Mouse (Mus musculus) embryonic facial prominence, embryonic 12.5 days (tissue): Measurements from ENCODE around the gene Phactr1. TPM values are rescaled to one million over a fixed set of nuclear protein-coding genes. Genes with fewer than 3 reads are reported as not detected.

Experiments
- ATAC-seq: fragments of 200-750 bp; cut with Nextera tagmentation; 2 replicates; pipeline ENCODE4 v1.8.0; 2017; ENCODE audit not compliant: insufficient number of reproducible peaks, insufficient read depth, low FRiP score, low TSS enrichment
- H3K27ac ChIP-seq: fragments of 300-500 bp; sonication (generic); 2 replicates; pipeline ENCODE4 v1.5.1; 2016; ENCODE audit warnings: mild to moderate bottlenecking
- H3K27me3 ChIP-seq: fragments of 300-500 bp; sonication (generic); 2 replicates; pipeline ENCODE4 v1.6.1; 2016; ENCODE audit warnings: mild to moderate bottlenecking, moderate library complexity
- H3K36me3 ChIP-seq: fragments of 300-500 bp; sonication (generic); 2 replicates; pipeline ENCODE4 v1.6.1; 2016; ENCODE audit warnings: mild to moderate bottlenecking
- H3K4me1 ChIP-seq: fragments of 300-500 bp; sonication (generic); 2 replicates; pipeline ENCODE4 v1.6.1; 2016
- H3K4me2 ChIP-seq: fragments of 300-500 bp; sonication (generic); replicated peaks from 2 replicates; pipeline ENCODE4 v1.6.1; 2016; ENCODE audit warnings: mild to moderate bottlenecking, moderate library complexity
- H3K4me3 ChIP-seq: fragments of 300-500 bp; sonication (generic); 2 replicates; pipeline ENCODE4 v1.5.1; 2016; ENCODE audit warnings: mild to moderate bottlenecking
- H3K9ac ChIP-seq: fragments of 300-500 bp; sonication (generic); 2 replicates; pipeline ENCODE4 v1.6.1; 2016; ENCODE audit warnings: mild to moderate bottlenecking, moderate library complexity
- H3K9me3 ChIP-seq: fragments of 300-500 bp; sonication (generic); 2 replicates; pipeline ENCODE4 v1.6.1; 2016; ENCODE audit warnings: mild to moderate bottlenecking, moderate library complexity
- WGBS: fragments of 180-500 bp; shearing (Covaris S2); methylation state at CpG from one replicate; pipeline ENCODE4 v1.1.7; 2016; 5-methylcytosine and 5-hydroxymethylcytosine counted together
- polyA plus RNA-seq: library from polyadenylated mRNA; unstranded; fragments of >200 nt; fragmentation: Nextera tagmentation; extraction: Ambion mirVana; gene quantifications from 2 replicates; pipeline ENCODE4 v1.2.1, GENCODE M21; 2016

Phactr1 gene
- polyA plus RNA-seq, 1 experiment from 2014 or later = 16.1 TPM

DNA sequence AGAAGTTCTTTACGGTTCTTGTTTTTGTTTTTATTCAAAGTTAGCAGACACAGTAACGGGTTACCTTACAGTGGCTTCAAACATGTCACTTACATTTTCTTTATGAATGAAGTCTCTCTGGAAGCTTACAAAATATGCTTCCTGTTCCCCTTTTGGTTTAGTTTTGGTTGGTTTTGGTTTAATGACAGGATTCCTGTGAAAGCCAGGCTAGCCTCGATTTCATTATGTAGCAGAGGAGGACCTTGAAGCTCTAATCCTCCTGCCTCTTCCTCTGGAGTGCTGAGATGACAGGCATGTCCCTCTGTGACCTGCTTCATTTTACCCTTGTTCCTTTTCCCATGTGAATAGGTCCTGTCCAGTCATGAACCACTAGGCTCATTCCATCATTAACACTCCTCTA, 432.3 kb downstream of the Phactr1 start:
- 84% methylated on average over 3 of the region's 3 CpGs for WGBS
- Histone ChIP-seq H3K4me3 (no peak overlapping the region), H3K4me1 (no peaks in the 10 kb centered on the region), H3K36me3 (no peaks in the 10 kb centered on the region), H3K4me2 (no peak overlapping the region), H3K27ac (no peak overlapping the region), H3K9ac (no peak overlapping the region), H3K9me3 (0 out of 2 replicates have a peak, but pooled peaks cover 4% of the 10 kb centered on the region), H3K27me3 (no peaks in the 10 kb centered on the region)
- ATAC-seq = no peak

DNA sequence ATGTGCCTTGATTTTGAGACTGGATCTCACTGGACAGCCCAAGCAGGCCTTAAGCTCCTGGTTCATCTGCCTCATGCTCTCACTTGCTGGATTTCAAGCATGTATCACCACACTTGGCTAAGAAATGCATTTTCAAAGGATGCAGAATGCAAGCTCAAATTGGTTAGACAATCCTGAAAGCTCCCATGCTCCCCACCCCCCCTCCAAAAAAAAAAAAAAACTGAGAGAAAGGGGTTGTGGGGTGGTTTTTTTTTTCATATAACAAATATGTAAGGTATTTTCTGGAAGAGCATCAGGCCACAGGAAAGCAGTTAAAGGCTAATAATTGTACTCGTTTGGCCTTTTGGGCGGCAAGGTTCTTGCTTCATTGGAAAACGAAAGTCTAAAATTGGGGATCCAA, 432.7 kb downstream of the Phactr1 start:
- H3K4me3 ChIP-seq = no peak overlapping the region
- 84% methylated on average over 3 of the region's 3 CpGs for WGBS
- no peaks in the 10 kb centered on the region for H3K36me3 ChIP-seq
- no peak overlapping the region for H3K27ac ChIP-seq
- no peaks in the 10 kb centered on the region for H3K4me1 ChIP-seq
- H3K9me3 ChIP-seq = 0 out of 2 replicates have a peak, but pooled peaks cover 4% of the 10 kb centered on the region
- H3K4me2 ChIP-seq = no peak overlapping the region
- H3K27me3 ChIP-seq = no peaks in the 10 kb centered on the region
- no peak overlapping the region for H3K9ac ChIP-seq
- ATAC-seq = no peak

DNA sequence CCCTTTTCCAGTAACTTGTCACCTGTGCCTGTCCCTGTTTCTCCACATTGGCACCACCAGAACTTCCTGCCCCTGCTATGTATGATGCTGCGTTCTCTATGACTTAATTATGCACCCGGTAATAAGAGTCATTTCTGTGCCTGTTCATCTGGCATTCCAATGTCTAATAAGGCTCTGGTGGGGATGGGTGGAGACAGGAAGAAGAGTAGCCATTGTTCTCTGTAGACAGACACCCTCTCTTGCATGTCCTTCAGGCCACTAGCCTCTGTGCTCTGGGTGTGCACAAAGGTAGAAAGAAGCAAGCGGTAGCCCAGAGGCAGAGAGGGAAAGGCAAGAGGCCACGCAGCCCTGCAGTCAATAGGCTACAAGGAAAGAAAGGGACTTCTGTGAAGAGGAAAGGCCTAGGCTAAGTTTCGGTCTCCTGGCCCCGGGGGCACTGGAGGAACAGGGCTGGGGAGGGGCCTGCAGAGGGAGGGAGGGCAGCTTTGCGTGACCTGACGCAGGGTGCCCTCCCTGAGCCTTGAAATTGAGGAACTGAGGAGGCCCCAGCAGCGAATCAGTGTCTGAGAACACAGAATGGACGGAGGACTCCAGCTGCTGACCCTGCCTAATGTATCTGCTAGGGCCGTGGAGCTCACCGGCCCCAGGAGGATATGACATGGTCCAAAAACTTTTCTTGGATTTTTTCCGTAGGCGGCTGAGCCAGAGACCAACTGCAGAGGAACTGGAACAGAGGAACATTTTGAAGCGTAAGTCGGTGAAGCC, 442.1 kb downstream of the Phactr1 start:
- Histone ChIP-seq H3K4me3 (no peak overlapping the region), H3K9ac (no peak overlapping the region), H3K36me3 (no peaks in the 10 kb centered on the region), H3K9me3 (no peaks in the 10 kb centered on the region), H3K27ac (no peak overlapping the region), H3K27me3 (no peaks in the 10 kb centered on the region), H3K4me1 (peaks cover 27% of the 10 kb centered on the region), H3K4me2 (no peak overlapping the region)
- 35% methylated on average over 16 of the region's 16 CpGs for WGBS
- no peak for ATAC-seq

DNA sequence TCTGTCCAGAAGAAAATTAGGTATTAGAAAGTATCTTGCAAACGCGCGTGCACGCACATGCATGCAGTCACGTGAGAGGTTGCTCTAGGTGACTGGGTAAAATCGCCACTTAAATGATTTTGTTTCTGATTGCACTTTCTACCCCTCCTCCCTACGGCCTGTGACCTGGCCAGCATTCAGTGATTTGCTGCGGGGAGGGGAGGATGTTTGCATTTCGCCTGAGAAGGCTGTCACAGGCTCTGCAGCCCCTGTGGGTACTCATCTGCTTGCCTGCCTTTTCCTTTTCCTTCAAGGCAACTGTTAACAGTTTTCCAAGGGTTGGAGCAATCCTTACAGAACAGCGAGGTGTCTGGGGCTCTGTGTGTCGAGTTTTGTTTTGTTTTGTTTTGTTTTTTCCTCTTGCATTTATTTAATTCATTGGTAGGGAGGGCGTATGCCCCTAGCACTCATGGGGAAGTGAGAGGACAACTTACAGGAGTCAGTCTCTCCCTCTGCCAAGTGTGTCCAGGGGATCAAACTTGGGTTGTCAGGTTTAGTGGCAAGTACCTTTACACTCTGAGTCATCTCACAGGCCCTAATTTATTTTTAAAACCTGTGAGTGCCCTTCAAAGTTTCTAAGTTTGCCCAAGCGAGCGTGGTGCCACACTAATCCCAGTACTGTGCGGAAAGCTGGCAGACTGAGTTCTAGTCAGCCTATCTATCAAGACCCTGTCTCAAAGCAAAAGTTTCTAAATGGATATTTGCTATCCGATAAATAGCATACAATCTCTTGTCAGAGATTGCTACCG, 443.7 kb downstream of the Phactr1 start:
- H3K4me3 ChIP-seq = no peak overlapping the region
- H3K36me3 ChIP-seq = no peaks in the 10 kb centered on the region
- H3K27ac ChIP-seq = no peak overlapping the region
- H3K4me1 ChIP-seq = peaks cover 27% of the 10 kb centered on the region
- ATAC-seq = no peak
- H3K9ac ChIP-seq = no peak overlapping the region
- WGBS = 33% methylated on average over 17 of the region's 17 CpGs
- H3K27me3 ChIP-seq = no peaks in the 10 kb centered on the region
- no peaks in the 10 kb centered on the region for H3K9me3 ChIP-seq
- peak overlapping the region; percentile 9; the same call in 1 of the 2 replicates for H3K4me2 ChIP-seq

DNA sequence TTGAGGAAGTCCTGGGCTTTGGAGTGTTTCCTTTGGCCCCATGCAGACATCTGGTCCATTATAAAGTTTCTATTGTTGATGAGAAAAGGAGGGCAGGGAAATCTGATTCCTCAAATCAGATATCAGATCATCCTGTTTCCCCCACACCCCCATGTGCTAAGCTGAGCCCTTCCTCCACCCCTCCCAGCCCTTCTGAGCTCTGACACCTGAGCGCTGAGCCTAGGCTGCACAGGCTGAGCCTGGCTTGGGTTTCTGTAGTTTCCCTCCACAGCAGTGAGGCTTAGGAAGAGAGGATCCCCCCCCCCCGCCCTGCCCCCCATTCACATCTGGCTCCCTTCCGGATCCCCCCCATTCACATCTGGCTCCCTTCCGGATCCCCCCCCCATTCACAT, 444.3 kb downstream of the Phactr1 start:
- H3K27me3 ChIP-seq = no peaks in the 10 kb centered on the region
- peaks cover 27% of the 10 kb centered on the region for H3K4me1 ChIP-seq
- 17% methylated on average over 4 of the region's 4 CpGs for WGBS
- ATAC-seq = peak; percentile 75; the same call in 1 of the 2 replicates
- no peaks in the 10 kb centered on the region for H3K9me3 ChIP-seq
- no peaks in the 10 kb centered on the region for H3K36me3 ChIP-seq
- no peak overlapping the region for H3K4me2 ChIP-seq
- H3K4me3 ChIP-seq = no peak overlapping the region
- H3K27ac ChIP-seq = no peak overlapping the region
- H3K9ac ChIP-seq = no peak overlapping the region

DNA sequence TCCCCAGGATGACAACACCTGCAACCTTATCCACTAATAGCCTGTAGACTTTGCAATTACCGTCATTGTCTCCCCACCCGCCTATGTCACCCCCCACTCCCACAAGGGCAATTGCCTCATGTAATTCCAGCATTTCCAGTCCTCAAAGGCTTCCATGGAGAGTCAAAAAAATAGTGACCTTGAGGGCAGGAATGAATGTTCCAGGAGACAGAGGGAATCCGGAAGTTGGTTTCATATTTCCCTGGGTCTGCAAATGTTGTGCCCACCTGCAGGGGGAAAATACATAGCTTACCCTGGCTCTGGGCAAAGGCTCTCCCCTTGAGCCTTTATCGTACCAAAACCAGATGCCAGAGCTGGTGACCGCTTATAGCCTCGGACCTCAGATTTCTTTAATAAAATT, 449.7 kb downstream of the Phactr1 start:
- H3K36me3 ChIP-seq = no peaks in the 10 kb centered on the region
- H3K27me3 ChIP-seq = no peaks in the 10 kb centered on the region
- peaks cover 6% of the 10 kb centered on the region; the same call in 1 of the 2 replicates for H3K4me1 ChIP-seq
- H3K9ac ChIP-seq = no peak overlapping the region
- 38% methylated on average over 6 of the region's 6 CpGs for WGBS
- no peaks in the 10 kb centered on the region for H3K9me3 ChIP-seq
- H3K4me3 ChIP-seq = no peak overlapping the region
- H3K27ac ChIP-seq = no peak overlapping the region
- ATAC-seq = no peak
- no peak overlapping the region for H3K4me2 ChIP-seq

DNA sequence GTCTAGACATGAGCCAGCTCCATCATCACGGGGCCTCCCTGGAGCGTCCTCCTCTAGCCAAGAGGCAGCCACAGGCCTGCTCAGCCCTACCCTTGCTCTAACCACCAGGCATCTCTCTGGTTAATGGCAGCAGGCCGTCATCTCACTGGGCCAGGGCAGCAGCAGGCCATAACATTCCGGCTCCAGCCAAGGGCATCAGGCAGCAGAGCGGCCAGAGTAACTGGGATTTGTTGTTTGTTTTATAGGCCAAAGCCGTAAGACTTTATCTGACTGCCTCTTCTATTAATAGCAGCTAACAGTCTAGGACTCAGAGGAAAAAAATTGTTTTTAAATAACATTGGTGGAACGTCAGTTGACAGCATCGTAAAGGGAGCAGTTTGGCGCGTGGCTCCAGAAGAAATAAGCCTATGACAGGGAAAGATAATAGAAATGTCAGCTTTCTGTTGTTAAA, 451.3 kb downstream of the Phactr1 start:
- Histone ChIP-seq H3K27me3 (no peaks in the 10 kb centered on the region), H3K27ac (no peak overlapping the region), H3K9ac (no peak overlapping the region), H3K9me3 (no peaks in the 10 kb centered on the region), H3K4me2 (no peak overlapping the region), H3K4me3 (no peak overlapping the region), H3K36me3 (no peaks in the 10 kb centered on the region), H3K4me1 (peaks cover 6% of the 10 kb centered on the region; the same call in 1 of the 2 replicates)
- no peak for ATAC-seq
- 76% methylated on average over 10 of the region's 10 CpGs for WGBS

DNA sequence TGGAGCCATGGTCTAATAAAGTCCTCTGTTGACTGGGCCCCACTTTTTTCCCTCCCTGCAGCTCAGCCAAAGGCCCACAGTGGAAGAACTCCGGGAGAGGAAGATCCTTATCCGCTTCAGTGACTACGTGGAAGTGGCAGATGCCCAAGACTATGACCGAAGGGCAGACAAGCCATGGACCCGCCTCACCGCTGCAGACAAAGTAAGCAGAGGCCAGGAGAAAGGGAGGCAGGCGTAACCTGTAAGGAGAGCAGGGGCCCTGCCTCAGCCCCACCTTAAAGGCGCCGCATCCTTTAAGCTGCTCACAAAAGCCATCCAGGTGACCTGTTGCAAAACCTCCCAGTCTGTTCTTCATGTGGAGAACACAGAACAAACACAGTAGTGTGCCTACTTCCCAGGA, 452.4 kb downstream of the Phactr1 start:
- WGBS = 66% methylated on average over 9 of the region's 9 CpGs
- H3K4me3 ChIP-seq = no peak overlapping the region
- no peaks in the 10 kb centered on the region for H3K36me3 ChIP-seq
- no peak overlapping the region for H3K9ac ChIP-seq
- no peak overlapping the region for H3K4me2 ChIP-seq
- no peak for ATAC-seq
- H3K9me3 ChIP-seq = no peaks in the 10 kb centered on the region
- H3K4me1 ChIP-seq = peaks cover 6% of the 10 kb centered on the region; the same call in 1 of the 2 replicates
- no peaks in the 10 kb centered on the region for H3K27me3 ChIP-seq
- H3K27ac ChIP-seq = no peak overlapping the region

DNA sequence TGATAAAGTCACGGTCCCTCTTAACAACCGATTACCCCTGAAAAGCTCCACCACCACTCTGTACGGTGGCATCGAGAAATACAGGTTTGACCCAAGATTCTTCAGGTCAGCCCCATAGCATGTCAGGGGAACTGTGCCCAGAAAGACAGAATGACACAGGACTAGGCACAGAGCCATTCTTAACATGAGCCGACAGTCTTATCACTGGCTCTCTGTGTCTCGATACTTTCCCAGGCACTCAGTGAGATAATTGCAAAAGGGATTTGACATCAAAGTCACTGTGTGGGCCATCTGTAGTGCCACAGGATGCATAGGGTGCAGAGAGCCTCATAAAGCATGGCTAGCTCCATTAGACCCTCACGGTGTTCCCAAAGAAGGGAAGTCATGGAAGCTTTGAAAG, 453.0 kb downstream of the Phactr1 start:
- H3K4me1 ChIP-seq = peaks cover 6% of the 10 kb centered on the region; the same call in 1 of the 2 replicates
- no peaks in the 10 kb centered on the region for H3K36me3 ChIP-seq
- no peak overlapping the region for H3K27ac ChIP-seq
- H3K9ac ChIP-seq = no peak overlapping the region
- H3K27me3 ChIP-seq = no peaks in the 10 kb centered on the region
- H3K4me2 ChIP-seq = no peak overlapping the region
- no peak for ATAC-seq
- H3K4me3 ChIP-seq = no peak overlapping the region
- H3K9me3 ChIP-seq = no peaks in the 10 kb centered on the region
- WGBS = 82% methylated on average over 7 of the region's 7 CpGs

DNA sequence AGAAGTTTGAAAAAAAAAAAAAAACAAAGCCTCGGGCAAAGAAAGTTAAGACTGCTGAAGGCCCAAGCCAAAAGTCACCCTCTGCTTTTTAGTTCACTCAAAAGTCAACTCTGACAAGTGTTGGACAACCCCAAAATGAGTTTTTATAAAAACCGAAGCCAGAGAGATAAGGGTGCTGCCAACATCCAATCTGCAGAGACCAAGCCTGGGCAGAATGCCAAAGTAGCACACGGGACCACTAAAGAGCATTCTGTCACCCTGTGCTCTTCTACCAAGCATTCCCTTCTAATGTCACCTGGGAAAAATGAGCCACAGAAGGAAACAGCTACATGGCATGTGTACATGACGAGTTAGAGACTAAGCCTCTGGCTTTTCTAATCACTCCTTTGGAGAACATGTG, 454.0 kb downstream of the Phactr1 start:
- H3K4me2 ChIP-seq = no peak overlapping the region
- ATAC-seq = no peak
- WGBS = 82% methylated on average over 4 of the region's 4 CpGs

DNA sequence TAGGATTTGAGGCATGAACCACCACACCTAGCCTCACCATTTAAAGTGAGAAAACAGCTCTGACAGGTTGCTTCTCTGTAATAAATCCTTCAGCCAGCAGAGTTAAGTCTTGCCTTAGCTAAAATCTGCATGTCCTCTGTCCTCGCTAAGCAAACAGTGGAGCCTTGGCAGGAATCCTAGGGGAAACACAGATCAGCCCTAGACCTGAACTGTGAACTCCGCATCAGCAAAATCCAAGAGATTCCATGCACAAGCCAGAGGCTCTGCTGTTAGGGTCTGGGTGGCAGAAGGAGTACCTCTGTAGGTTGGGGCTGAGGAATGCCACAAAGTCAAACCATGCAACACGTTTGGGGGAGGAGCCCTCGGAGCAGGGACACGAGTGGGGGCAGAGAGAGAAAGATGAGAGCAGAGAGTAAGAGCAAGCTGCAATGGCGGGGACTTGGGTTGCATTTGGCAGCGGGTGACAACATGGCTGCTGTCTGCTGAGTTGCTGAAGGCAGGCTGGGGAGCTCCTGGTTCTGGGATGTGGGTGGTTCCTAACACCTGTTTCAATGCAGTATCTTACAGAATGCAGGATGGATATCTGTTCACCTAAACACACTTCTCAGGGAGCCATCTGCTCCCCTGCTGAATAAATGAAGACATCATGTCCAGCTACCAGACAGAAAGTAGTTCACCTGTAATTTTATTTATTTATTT, 464.4 kb downstream of the Phactr1 start:
- 73% methylated on average over 7 of the region's 7 CpGs for WGBS
- Histone ChIP-seq H3K9me3 (no peaks in the 10 kb centered on the region), H3K4me2 (no peak overlapping the region), H3K9ac (no peak overlapping the region), H3K4me3 (no peak overlapping the region), H3K4me1 (0 out of 2 replicates have a peak, but pooled peaks cover 4% of the 10 kb centered on the region), H3K27me3 (no peaks in the 10 kb centered on the region), H3K36me3 (no peaks in the 10 kb centered on the region), H3K27ac (no peak overlapping the region)
- ATAC-seq = no peak

More for the DNA sequence above, 454.0 kb downstream of the Phactr1 start:
- Histone ChIP-seq H3K36me3 (no peaks in the 10 kb centered on the region), H3K27me3 (no peaks in the 10 kb centered on the region), H3K9me3 (no peaks in the 10 kb centered on the region), H3K9ac (no peak overlapping the region), H3K27ac (no peak overlapping the region), H3K4me1 (peaks cover 6% of the 10 kb centered on the region; the same call in 1 of the 2 replicates), H3K4me3 (no peak overlapping the region)
